Mouse (Mus musculus): ENCODE measurements around the gene Shank2.

- TF ChIP-seq CTCF (IDR thresholded peaks at IDR 0.05; ENCODE audit: borderline replicate concordance, extremely low read depth, insufficient read depth, insufficient read length), result no peak
- TF ChIP-seq POLR2A (IDR thresholded peaks at IDR 0.05; ENCODE audit: borderline replicate concordance, extremely low read depth, insufficient read depth, insufficient read length, poor library complexity, severe bottlenecking), result no peak
These were observed 338.6 kb downstream of the Shank2 start for GRCm38 (mm10) chr7:144340376-144340775.

All from brain, embryonic 14.5 days (tissue).